Mouse (Mus musculus): Measurements from ENCODE around the gene Cacnb2. TPM values are rescaled to one million over a fixed set of nuclear protein-coding genes. Genes with fewer than 3 reads are reported as not detected.

Cacnb2 gene
- polyA plus RNA-seq, 1 experiment = 6.3 TPM

DNA sequence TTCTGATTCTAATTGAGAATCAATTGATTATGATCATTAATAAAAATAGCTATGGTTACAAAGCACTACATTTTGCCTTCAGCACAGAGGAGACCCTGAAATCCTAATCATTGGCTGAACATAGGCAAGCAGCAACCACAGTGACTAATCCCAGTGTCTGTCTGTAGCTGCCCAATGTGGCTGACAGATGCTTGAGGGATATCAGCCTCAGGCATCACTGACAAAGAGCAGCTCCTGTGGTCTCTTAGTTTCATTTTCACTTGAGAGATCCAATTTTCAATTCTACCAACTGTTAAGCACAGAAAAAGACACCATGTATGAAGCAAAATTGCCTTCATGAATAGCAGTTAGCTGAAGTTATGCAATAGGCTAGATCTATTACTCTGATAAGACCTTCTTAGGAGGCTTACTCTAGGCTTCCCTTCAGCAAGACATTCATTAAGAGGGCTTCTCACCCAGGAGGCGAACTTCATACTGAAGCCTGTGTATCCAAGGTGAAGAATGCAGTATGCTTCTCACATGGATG lies 358.1 kb downstream of the Cacnb2 start:
- 65% methylated on average over 1 of the region's 1 CpGs for WGBS
- no peak for DNase-seq

DNA sequence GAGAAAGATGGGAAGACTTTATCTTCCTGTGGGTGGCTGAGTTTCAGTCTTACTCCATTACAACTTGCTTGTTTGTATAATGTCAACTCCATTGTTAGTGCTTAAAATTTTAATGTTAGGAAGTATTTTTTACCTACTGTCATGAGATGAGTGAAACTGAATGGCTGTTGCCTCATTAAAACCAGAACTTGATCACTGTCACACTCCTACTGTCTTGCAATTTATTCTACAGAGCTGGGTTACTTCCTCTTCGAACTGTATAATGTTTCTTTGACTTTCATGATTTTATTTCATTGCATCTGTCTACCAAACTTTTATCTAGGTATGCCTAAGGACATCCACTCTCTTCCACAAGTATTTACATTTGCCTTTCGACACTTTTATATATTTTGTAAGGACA lies 358.6 kb downstream of the Cacnb2 start:
- no peak for TF ChIP-seq CTCF (IDR thresholded peaks at IDR 0.05; ENCODE audit: insufficient read depth, low read length)
- no peak for TF ChIP-seq POLR2A (IDR thresholded peaks at IDR 0.05; ENCODE audit: borderline replicate concordance, extremely low read depth, low read depth, low read length)
- 85% methylated on average over 2 of the region's 2 CpGs for WGBS
- Histone ChIP-seq H3K4me1 (ENCODE audit: control insufficient read depth, insufficient read depth, low read length) (peaks cover 6% of the 10 kb centered on the region), H3K4me3 (replicated peaks; ENCODE audit: extremely low read depth, low read depth, low read length) (no peak overlapping the region)
- DNase-seq = no peak

More for the DNA sequence above, 358.1 kb downstream of the Cacnb2 start:
- no peak overlapping the region for H3K4me3 ChIP-seq (replicated peaks; ENCODE audit: extremely low read depth, low read depth, low read length)
- TF ChIP-seq CTCF (IDR thresholded peaks at IDR 0.05; ENCODE audit: insufficient read depth, low read length) (no peak), POLR2A (IDR thresholded peaks at IDR 0.05; ENCODE audit: borderline replicate concordance, extremely low read depth, low read depth, low read length) (no peak)
- peaks cover 6% of the 10 kb centered on the region for H3K4me1 ChIP-seq (ENCODE audit: control insufficient read depth, insufficient read depth, low read length)

DNA sequence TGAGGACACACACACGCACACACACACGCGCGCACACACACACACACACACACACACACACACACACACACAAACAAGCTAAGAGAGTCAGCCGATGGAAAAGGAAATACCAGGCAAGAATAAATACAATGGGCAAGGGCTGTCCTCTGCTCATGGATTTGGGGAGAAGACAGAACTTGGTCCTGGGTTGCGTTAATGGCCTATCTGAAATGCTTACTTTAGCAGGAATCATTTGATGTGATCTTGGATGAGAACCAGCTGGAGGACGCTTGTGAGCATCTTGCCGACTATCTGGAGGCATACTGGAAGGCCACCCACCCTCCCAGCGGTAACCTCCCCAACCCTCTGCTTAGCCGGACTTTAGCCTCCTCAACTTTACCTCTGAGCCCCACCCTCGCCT lies 381.1 kb downstream of the Cacnb2 start:
- Histone ChIP-seq H3K4me1 (ENCODE audit: control insufficient read depth, insufficient read depth, low read length) (no peaks in the 10 kb centered on the region), H3K4me3 (replicated peaks; ENCODE audit: extremely low read depth, low read depth, low read length) (no peak overlapping the region)
- DNase-seq = no peak
- 70% methylated on average over 11 of the region's 11 CpGs for WGBS
- no peak for TF ChIP-seq POLR2A (IDR thresholded peaks at IDR 0.05; ENCODE audit: borderline replicate concordance, extremely low read depth, low read depth, low read length)
- TF ChIP-seq CTCF (IDR thresholded peaks at IDR 0.05; ENCODE audit: insufficient read depth, low read length) = no peak

DNA sequence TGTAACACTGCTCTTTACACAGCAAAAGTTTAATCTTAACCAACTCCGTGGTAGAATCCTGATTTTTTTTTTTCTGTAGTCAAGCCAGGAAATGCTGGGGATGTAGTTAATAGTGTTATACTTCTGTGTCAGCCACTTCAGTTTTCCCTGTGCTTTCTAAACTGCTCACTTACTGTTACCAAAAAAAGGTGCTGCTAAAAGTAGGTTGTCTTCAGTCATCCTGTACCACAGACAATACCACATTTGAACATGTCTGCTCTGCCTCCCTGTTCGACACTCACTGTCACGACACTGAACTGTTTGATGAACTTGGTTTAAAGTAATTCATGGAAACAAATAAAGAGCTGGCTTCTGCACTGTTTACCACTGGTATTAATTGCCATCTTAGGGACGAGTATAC lies 385.6 kb downstream of the Cacnb2 start:
- Histone ChIP-seq H3K4me3 (replicated peaks; ENCODE audit: extremely low read depth, low read depth, low read length) (no peak overlapping the region), H3K4me1 (ENCODE audit: control insufficient read depth, insufficient read depth, low read length) (no peaks in the 10 kb centered on the region; the same call in 1 of the 2 replicates)
- no peak for TF ChIP-seq CTCF (IDR thresholded peaks at IDR 0.05; ENCODE audit: insufficient read depth, low read length)
- no peak for TF ChIP-seq POLR2A (IDR thresholded peaks at IDR 0.05; ENCODE audit: borderline replicate concordance, extremely low read depth, low read depth, low read length)
- 70% methylated on average over 4 of the region's 4 CpGs for WGBS
- DNase-seq = no peak

DNA sequence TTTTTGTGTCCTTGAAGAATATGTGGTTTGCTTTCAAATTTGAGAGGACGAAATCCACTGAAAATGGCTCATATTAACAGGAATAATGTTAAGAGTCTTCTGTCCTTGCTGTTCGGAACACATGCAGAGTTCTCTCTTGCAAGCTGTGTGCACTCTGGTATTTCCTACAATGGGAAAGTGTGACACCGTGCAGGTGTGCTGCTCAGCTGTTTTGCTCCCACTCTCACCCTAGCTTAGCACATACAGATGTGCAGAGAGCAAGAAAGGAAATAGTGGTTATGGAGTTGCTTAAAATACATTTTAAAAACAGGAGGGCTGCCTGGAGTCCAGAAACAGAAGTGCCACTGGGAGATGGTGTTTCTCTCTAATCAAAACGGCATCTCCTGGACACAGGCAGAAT lies 386.5 kb downstream of the Cacnb2 start:
- TF ChIP-seq POLR2A (IDR thresholded peaks at IDR 0.05; ENCODE audit: borderline replicate concordance, extremely low read depth, low read depth, low read length) = no peak
- TF ChIP-seq CTCF (IDR thresholded peaks at IDR 0.05; ENCODE audit: insufficient read depth, low read length) = no peak
- Histone ChIP-seq H3K4me1 (ENCODE audit: control insufficient read depth, insufficient read depth, low read length) (no peaks in the 10 kb centered on the region; the same call in 1 of the 2 replicates), H3K4me3 (replicated peaks; ENCODE audit: extremely low read depth, low read depth, low read length) (no peak overlapping the region)
- DNase-seq = no peak
- 73% methylated on average over 4 of the region's 4 CpGs for WGBS

DNA sequence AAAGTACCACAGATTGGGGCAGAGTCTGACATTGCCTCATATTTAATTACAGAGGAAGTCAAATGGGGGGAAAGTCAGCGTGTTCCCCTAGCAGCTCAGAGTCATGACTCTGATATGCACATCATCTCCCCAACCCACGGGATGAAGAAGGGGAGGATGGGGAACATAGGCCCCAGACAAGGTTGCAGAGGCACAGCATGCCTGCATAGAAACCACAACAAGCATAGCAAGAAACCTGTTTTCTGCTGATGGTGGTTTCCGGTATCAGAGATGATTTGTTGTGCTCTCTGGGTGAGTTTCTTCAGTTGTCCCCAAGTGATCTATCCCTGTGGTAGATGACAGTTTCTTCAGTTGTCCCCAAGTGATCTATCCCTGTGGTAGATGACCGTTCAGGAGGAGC lies 389.6 kb downstream of the Cacnb2 start:
- no peak for TF ChIP-seq POLR2A (IDR thresholded peaks at IDR 0.05; ENCODE audit: borderline replicate concordance, extremely low read depth, low read depth, low read length)
- Histone ChIP-seq H3K4me1 (ENCODE audit: control insufficient read depth, insufficient read depth, low read length) (no peaks in the 10 kb centered on the region; the same call in 1 of the 2 replicates), H3K4me3 (replicated peaks; ENCODE audit: extremely low read depth, low read depth, low read length) (no peak overlapping the region)
- WGBS = 90% methylated on average over 4 of the region's 4 CpGs
- no peak for DNase-seq

DNA sequence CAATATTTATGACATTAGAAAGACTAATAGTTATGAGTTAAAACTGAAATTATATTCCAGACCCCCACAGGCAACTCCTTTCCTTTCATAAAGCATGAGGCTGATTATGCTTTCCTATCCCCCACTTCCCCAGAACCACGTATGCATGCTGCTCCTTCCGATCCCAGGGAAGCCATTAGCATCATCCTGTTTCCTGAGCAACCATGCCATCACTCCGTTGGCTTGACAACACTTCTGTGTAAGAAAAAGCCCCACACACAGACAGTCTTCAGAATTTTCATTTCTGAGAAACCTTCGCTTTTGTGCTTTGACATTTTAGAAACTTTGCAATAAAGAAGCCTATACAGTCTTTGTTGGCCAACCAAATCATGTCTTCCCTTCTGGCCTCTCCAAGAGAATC lies 393.1 kb downstream of the Cacnb2 start:
- Histone ChIP-seq H3K4me1 (ENCODE audit: control insufficient read depth, insufficient read depth, low read length) (no peaks in the 10 kb centered on the region), H3K4me3 (replicated peaks; ENCODE audit: extremely low read depth, low read depth, low read length) (no peak overlapping the region)
- no peak for TF ChIP-seq POLR2A (IDR thresholded peaks at IDR 0.05; ENCODE audit: borderline replicate concordance, extremely low read depth, low read depth, low read length)
- no peak for DNase-seq
- WGBS = 79% methylated on average over 4 of the region's 4 CpGs

DNA sequence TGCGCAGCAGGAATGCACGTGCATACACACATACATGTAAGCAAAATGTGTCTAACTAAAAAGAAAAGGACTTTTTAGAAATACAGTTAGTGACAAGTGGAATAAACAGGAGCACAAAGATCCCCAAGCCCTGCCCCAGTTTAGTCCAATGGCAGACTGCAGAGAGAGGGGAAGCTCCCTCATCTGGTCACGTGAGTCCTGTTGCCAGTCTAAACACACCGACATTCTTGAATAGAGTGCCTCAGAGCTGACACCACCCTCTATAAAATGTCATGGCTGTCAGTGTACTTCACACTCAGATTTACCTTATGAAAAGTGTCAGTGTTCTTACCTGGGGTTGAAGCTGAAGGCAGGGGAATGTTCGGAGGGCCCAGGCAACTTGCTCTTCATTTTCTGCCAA lies 394.9 kb downstream of the Cacnb2 start:
- no peaks in the 10 kb centered on the region for H3K4me1 ChIP-seq (ENCODE audit: control insufficient read depth, insufficient read depth, low read length)

DNA sequence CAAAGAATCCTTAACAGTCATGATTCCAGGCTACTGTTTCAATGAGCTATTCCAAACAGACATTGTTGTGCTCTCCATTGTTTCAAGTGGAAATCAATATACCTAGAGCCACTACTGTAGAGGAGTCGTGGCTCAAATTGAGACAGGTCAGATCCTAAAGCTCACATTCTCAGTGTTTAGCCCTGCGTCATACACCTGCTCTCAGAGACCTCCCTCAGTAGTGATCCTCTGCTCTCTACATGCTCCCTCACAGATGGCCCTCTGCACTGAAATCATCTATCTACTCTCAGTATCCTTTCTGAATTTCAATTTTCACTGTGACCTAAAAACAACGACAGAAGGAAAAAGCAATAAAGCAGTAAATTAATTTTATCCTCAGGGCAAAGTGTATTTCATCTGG lies 404.6 kb downstream of the Cacnb2 start:
- Histone ChIP-seq H3K4me1 (ENCODE audit: control insufficient read depth, insufficient read depth, low read length) (no peaks in the 10 kb centered on the region), H3K4me3 (replicated peaks; ENCODE audit: extremely low read depth, low read depth, low read length) (no peak overlapping the region)
- WGBS = 86% methylated on average over 3 of the region's 3 CpGs
- TF ChIP-seq CTCF (IDR thresholded peaks at IDR 0.05; ENCODE audit: insufficient read depth, low read length) (no peak), POLR2A (IDR thresholded peaks at IDR 0.05; ENCODE audit: borderline replicate concordance, extremely low read depth, low read depth, low read length) (no peak)
- DNase-seq = no peak

More for the DNA sequence above, 394.9 kb downstream of the Cacnb2 start:
- TF ChIP-seq POLR2A (IDR thresholded peaks at IDR 0.05; ENCODE audit: borderline replicate concordance, extremely low read depth, low read depth, low read length) (no peak), CTCF (IDR thresholded peaks at IDR 0.05; ENCODE audit: insufficient read depth, low read length) (no peak)
- WGBS = 56% methylated on average over 5 of the region's 5 CpGs
- DNase-seq = no peak
- H3K4me3 ChIP-seq (replicated peaks; ENCODE audit: extremely low read depth, low read depth, low read length) = no peak overlapping the region

DNA sequence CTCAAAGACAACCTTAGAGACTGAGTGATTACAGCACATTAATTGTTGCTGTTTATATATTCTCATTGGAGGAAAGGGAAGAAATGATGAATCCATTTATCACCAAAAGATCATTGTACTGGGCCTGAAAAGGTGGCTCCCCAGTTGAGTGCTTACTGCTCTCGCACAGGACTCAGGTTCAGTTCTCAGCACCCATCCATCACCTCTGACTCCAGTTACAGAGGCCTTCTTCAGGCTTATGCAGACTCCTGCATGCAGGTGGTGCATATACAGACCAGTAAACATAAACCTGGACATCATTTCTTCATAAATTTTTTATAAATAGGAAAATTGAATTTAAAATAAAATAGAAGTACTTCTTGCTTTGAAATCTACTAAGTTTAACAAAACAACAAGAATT lies 405.2 kb downstream of the Cacnb2 start:
- TF ChIP-seq CTCF (IDR thresholded peaks at IDR 0.05; ENCODE audit: insufficient read depth, low read length) (no peak), POLR2A (IDR thresholded peaks at IDR 0.05; ENCODE audit: borderline replicate concordance, extremely low read depth, low read depth, low read length) (no peak)
- Histone ChIP-seq H3K4me1 (ENCODE audit: control insufficient read depth, insufficient read depth, low read length) (no peaks in the 10 kb centered on the region), H3K4me3 (replicated peaks; ENCODE audit: extremely low read depth, low read depth, low read length) (no peak overlapping the region)
- DNase-seq = no peak
- WGBS = 97% methylated on average over 1 of the region's 1 CpGs

Measured in lung, adult 2 months (tissue).